Mouse (Mus musculus) heart, embryonic 16.5 days (tissue): ENCODE measurements around the gene Trak1. TPM values are rescaled to one million over a fixed set of nuclear protein-coding genes. Genes with fewer than 3 reads are reported as not detected.

Source experiments
- ATAC-seq: fragments of 200-750 bp; cut with Nextera tagmentation; replicated peaks from 2 replicates; pipeline ENCODE4 v1.8.0; 2017; ENCODE audit warnings: moderate number of reproducible peaks; ENCODE audit not compliant: insufficient read depth, low FRiP score; ENCODE audit errors: extremely low read depth
- H3K27ac ChIP-seq: fragments of 300-500 bp; sonication (generic); 2 replicates; pipeline ENCODE4 v1.5.1; 2014; ENCODE audit warnings: mild to moderate bottlenecking, low read length, control low read depth, moderate library complexity
- H3K27me3 ChIP-seq: fragments of 300-500 bp; sonication (generic); 2 replicates; pipeline ENCODE4 v1.6.1; 2014; ENCODE audit warnings: low read length, mixed read lengths; ENCODE audit not compliant: control insufficient read depth, insufficient read depth
- H3K36me3 ChIP-seq: fragments of 300-500 bp; sonication (generic); 2 replicates; pipeline ENCODE4 v1.6.1; 2014; ENCODE audit not compliant: control insufficient read depth, insufficient read depth
- H3K4me1 ChIP-seq: fragments of 300-500 bp; sonication (generic); 2 replicates; pipeline ENCODE4 v1.6.1; 2014; ENCODE audit warnings: low read length, mixed read lengths; ENCODE audit not compliant: control insufficient read depth, insufficient read depth
- H3K4me2 ChIP-seq: fragments of 300-500 bp; sonication (generic); 2 replicates; pipeline ENCODE4 v1.6.1; 2014; ENCODE audit warnings: low read depth, mild to moderate bottlenecking, control low read depth, low read length
- H3K4me3 ChIP-seq: fragments of 300-500 bp; sonication (generic); 2 replicates; pipeline ENCODE4 v1.5.1; 2014; ENCODE audit warnings: mild to moderate bottlenecking, control low read depth, low read length
- H3K9ac ChIP-seq: fragments of 300-500 bp; sonication (generic); 2 replicates; pipeline ENCODE4 v1.6.1; 2014; ENCODE audit warnings: low read length, control low read depth
- H3K9me3 ChIP-seq: fragments of 300-500 bp; sonication (generic); replicated peaks from 2 replicates; pipeline ENCODE4 v1.6.1; 2016; ENCODE audit warnings: low read length; ENCODE audit not compliant: control insufficient read depth
- WGBS: fragments of 180-500 bp; shearing (Covaris S2); extraction: QIAGEN DNeasy Blood & Tissue Kit; methylation state at CpG from one replicate; pipeline ENCODE4 v1.1.7; 2014; 5-methylcytosine and 5-hydroxymethylcytosine counted together
- polyA plus RNA-seq: library from polyadenylated mRNA; unstranded; fragments of >200 nt; fragmentation: Nextera tagmentation; extraction: Ambion mirVana; gene quantifications from 2 replicates; pipeline ENCODE4 v1.2.1, GENCODE M21; 2015

Trak1 gene
- polyA plus RNA-seq, 1 experiment from 2014 or later = 42.4 TPM

GRCm38 (mm10) chr9:121346635-121347034 lies 49.3 kb downstream of the Trak1 start:
- Histone ChIP-seq H3K9ac (0 out of 2 replicates have a peak overlapping the region, but pooled peaks have one; percentile 11), H3K36me3 (no peaks in the 10 kb centered on the region), H3K9me3 (no peaks in the 10 kb centered on the region), H3K4me3 (no peak overlapping the region), H3K4me2 (no peak overlapping the region), H3K27me3 (no peaks in the 10 kb centered on the region), H3K4me1 (peaks cover 84% of the 10 kb centered on the region), H3K27ac (peak overlapping the region; percentile 96)
- WGBS = 56% methylated on average over 5 of the region's 5 CpGs
- ATAC-seq = no peak

GRCm38 (mm10) chr9:121347981-121348380 lies 50.7 kb downstream of the Trak1 start:
- peak overlapping the region; percentile 96 for H3K27ac ChIP-seq
- no peak overlapping the region for H3K4me3 ChIP-seq
- WGBS = 27% methylated on average over 10 of the region's 10 CpGs
- peak overlapping the region; percentile 44 for H3K4me2 ChIP-seq
- H3K9me3 ChIP-seq = no peaks in the 10 kb centered on the region
- peaks cover 89% of the 10 kb centered on the region for H3K4me1 ChIP-seq
- H3K27me3 ChIP-seq = no peaks in the 10 kb centered on the region
- ATAC-seq = 0 out of 2 replicates have a peak, but pooled peaks have one; percentile 24
- H3K36me3 ChIP-seq = no peaks in the 10 kb centered on the region
- H3K9ac ChIP-seq = peak overlapping the region; percentile 69

- Histone ChIP-seq H3K9ac (peak overlapping the region; percentile 69), H3K4me1 (peaks cover 89% of the 10 kb centered on the region), H3K27me3 (no peaks in the 10 kb centered on the region), H3K27ac (peak overlapping the region; percentile 96), H3K9me3 (no peaks in the 10 kb centered on the region), H3K4me3 (no peak overlapping the region), H3K36me3 (no peaks in the 10 kb centered on the region), H3K4me2 (peak overlapping the region; percentile 44)
- ATAC-seq = no peak
- WGBS = 15% methylated on average over 5 of the region's 5 CpGs
Measured at GRCm38 (mm10) chr9:121348476-121348875, 51.2 kb downstream of the Trak1 start.

GRCm38 (mm10) chr9:121349111-121349510 lies 51.8 kb downstream of the Trak1 start:
- ATAC-seq = no peak

GRCm38 (mm10) chr9:121350601-121351000 lies 53.3 kb downstream of the Trak1 start:
- no peaks in the 10 kb centered on the region for H3K27me3 ChIP-seq
- H3K4me1 ChIP-seq = peaks cover 80% of the 10 kb centered on the region
- H3K9me3 ChIP-seq = no peaks in the 10 kb centered on the region
- H3K4me2 ChIP-seq = no peak overlapping the region
- 34% methylated on average over 3 of the region's 3 CpGs for WGBS
- peak overlapping the region; percentile 56 for H3K9ac ChIP-seq
- no peak for ATAC-seq
- H3K27ac ChIP-seq = peak overlapping the region; percentile 73
- no peaks in the 10 kb centered on the region for H3K36me3 ChIP-seq
- H3K4me3 ChIP-seq = no peak overlapping the region

More at GRCm38 (mm10) chr9:121349111-121349510, 51.8 kb downstream of the Trak1 start:
- WGBS = 87% methylated on average over 8 of the region's 8 CpGs
- H3K9me3 ChIP-seq = no peaks in the 10 kb centered on the region
- no peaks in the 10 kb centered on the region for H3K36me3 ChIP-seq
- peak overlapping the region; percentile 96 for H3K27ac ChIP-seq
- no peaks in the 10 kb centered on the region for H3K27me3 ChIP-seq
- H3K4me3 ChIP-seq = no peak overlapping the region
- H3K4me1 ChIP-seq = peaks cover 82% of the 10 kb centered on the region
- H3K9ac ChIP-seq = no peak overlapping the region; the same call in 1 of the 2 replicates
- no peak overlapping the region for H3K4me2 ChIP-seq

- Histone ChIP-seq H3K9ac (peak overlapping the region; percentile 56), H3K4me3 (no peak overlapping the region), H3K27me3 (no peaks in the 10 kb centered on the region), H3K36me3 (no peaks in the 10 kb centered on the region), H3K4me1 (peaks cover 80% of the 10 kb centered on the region), H3K27ac (peak overlapping the region; percentile 73), H3K4me2 (no peak overlapping the region), H3K9me3 (no peaks in the 10 kb centered on the region)
- 49% methylated on average over 9 of the region's 9 CpGs for WGBS
- ATAC-seq = no peak
Measured at GRCm38 (mm10) chr9:121351388-121352078, 54.2 kb downstream of the Trak1 start.

GRCm38 (mm10) chr9:121352131-121352606 lies 54.9 kb downstream of the Trak1 start:
- peak overlapping the region; percentile 73 for H3K27ac ChIP-seq
- no peak overlapping the region for H3K4me2 ChIP-seq
- peaks cover 80% of the 10 kb centered on the region for H3K4me1 ChIP-seq
- 24% methylated on average over 11 of the region's 11 CpGs for WGBS
- H3K36me3 ChIP-seq = no peaks in the 10 kb centered on the region
- no peak overlapping the region for H3K4me3 ChIP-seq
- no peaks in the 10 kb centered on the region for H3K9me3 ChIP-seq
- no peak for ATAC-seq
- H3K27me3 ChIP-seq = no peaks in the 10 kb centered on the region
- H3K9ac ChIP-seq = no peak overlapping the region

GRCm38 (mm10) chr9:121352726-121353125 lies 55.4 kb downstream of the Trak1 start:
- H3K27ac ChIP-seq = no peak overlapping the region
- H3K9ac ChIP-seq = no peak overlapping the region

GRCm38 (mm10) chr9:121354792-121355390 lies 57.6 kb downstream of the Trak1 start:
- ATAC-seq = no peak
- Histone ChIP-seq H3K4me3 (no peak overlapping the region), H3K27me3 (no peaks in the 10 kb centered on the region), H3K9ac (peak overlapping the region; percentile 1), H3K4me2 (no peak overlapping the region), H3K36me3 (no peaks in the 10 kb centered on the region), H3K9me3 (no peaks in the 10 kb centered on the region), H3K27ac (peak overlapping the region; percentile 76), H3K4me1 (peaks cover 81% of the 10 kb centered on the region)
- WGBS = 70% methylated on average over 4 of the region's 4 CpGs

More at GRCm38 (mm10) chr9:121352726-121353125, 55.4 kb downstream of the Trak1 start:
- H3K27me3 ChIP-seq = no peaks in the 10 kb centered on the region
- ATAC-seq = no peak
- H3K4me2 ChIP-seq = no peak overlapping the region
- peaks cover 80% of the 10 kb centered on the region for H3K4me1 ChIP-seq
- 87% methylated on average over 9 of the region's 9 CpGs for WGBS
- H3K4me3 ChIP-seq = no peak overlapping the region
- H3K9me3 ChIP-seq = no peaks in the 10 kb centered on the region
- H3K36me3 ChIP-seq = no peaks in the 10 kb centered on the region
